20 mouse cellular contexts compared by ENCODE assay signal in the genomic region with DNA sequence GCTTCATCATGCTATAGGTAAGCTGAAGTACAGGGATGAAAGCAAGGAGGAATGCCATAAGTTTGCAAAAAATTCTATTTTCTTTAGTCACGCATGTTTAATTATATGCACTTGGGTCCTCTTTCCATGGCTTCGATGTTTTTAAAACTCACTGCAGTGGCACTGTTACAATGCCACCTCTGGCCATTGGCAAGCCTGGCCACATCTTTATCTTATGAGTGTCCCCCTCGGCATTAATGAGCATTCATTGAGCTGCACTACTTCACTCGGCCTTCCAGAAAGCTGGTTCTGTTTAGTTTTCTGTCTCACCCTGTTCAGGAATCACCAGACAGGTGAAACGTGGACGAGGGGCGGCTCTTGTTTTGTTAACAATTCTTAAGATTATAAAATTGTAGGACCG.
DNase-seq lines count a peak whose midpoint lies in the region; ATAC-seq lines count a peak whose summit lies in the region.
"Had no signal": no experiment of that assay in that cellular context is flagged by ENCODE, and none has a peak within 500 bp of the region (broad histone marks: within the 10 kb centered on the region; RNA-seq: fewer than 3 reads in every experiment).

No protein-coding gene starts in this region.

- H3K4me2 ChIP-seq in hindbrain, embryonic 12.5 days (replicated peaks), result no peak overlapping the region
- no peak overlapping the region for H3K4me2 ChIP-seq in hindbrain, embryonic 13.5 days
- peak overlapping the region; percentile 12; the same call in 1 of the 2 replicates for H3K4me2 ChIP-seq in forebrain, embryonic 13.5 days
- H3K4me2 ChIP-seq: heart, embryonic 11.5 days; intestine, embryonic 15.5 days; lung, embryonic 15.5 days; neural tube, embryonic 12.5 days had no signal

- no peak overlapping the region for H3K4me3 ChIP-seq in hindbrain, embryonic 12.5 days
- H3K4me3 ChIP-seq in hindbrain, embryonic 13.5 days, result no peak overlapping the region
- no peak overlapping the region for H3K4me3 ChIP-seq in forebrain, embryonic 13.5 days
- H3K4me3 ChIP-seq: intestine, embryonic 15.5 days; lung, embryonic 15.5 days; neural tube, embryonic 12.5 days had no signal

- peak; percentile 14 for DNase-seq in embryo, embryonic 11 days
- DNase-seq in embryo, embryonic 10.5 days (ENCODE audit: low spot score), result no peak
- DNase-seq in retina, embryonic 14.5 days (ENCODE audit: low spot score), result peak; percentile 60
- no peak for DNase-seq in gastrocnemius, postnatal 25 days
- DNase-seq: adrenal gland, postnatal 25 days; cerebellum, adult 9-10 months; kidney, postnatal 25 days; lung, postnatal 4 days; right cerebral cortex, adult 18-20 months; right cerebral cortex, postnatal 4 days; thymus, postnatal 14 days had no signal

- WGBS in hindbrain, embryonic 12.5 days, result 44% methylated on average over 8 of the region's 8 CpGs
- WGBS in hindbrain, embryonic 13.5 days, result 33% methylated on average over 8 of the region's 8 CpGs
- WGBS in forebrain, embryonic 13.5 days, result 22% methylated on average over 8 of the region's 8 CpGs

- no peak overlapping the region for H3K9ac ChIP-seq in hindbrain, embryonic 12.5 days
- no peak overlapping the region for H3K9ac ChIP-seq in hindbrain, embryonic 13.5 days
- H3K9ac ChIP-seq in forebrain, embryonic 13.5 days, result no peak overlapping the region
- H3K9ac ChIP-seq: intestine, embryonic 15.5 days; liver, embryonic 14.5 days; lung, embryonic 15.5 days; neural tube, embryonic 12.5 days had no signal

- no peaks in the 10 kb centered on the region for H3K9me3 ChIP-seq in hindbrain, embryonic 12.5 days (replicated peaks)
- H3K9me3 ChIP-seq in hindbrain, embryonic 13.5 days, result no peaks in the 10 kb centered on the region
- H3K9me3 ChIP-seq in forebrain, embryonic 13.5 days (replicated peaks), result no peaks in the 10 kb centered on the region
- H3K9me3 ChIP-seq: intestine, embryonic 15.5 days; lung, embryonic 15.5 days; neural tube, embryonic 12.5 days had no signal

- H3K27me3 ChIP-seq in hindbrain, embryonic 12.5 days, result peaks cover 6% of the 10 kb centered on the region; the same call in 1 of the 2 replicates
- H3K27me3 ChIP-seq in hindbrain, embryonic 13.5 days, result peaks cover 8% of the 10 kb centered on the region
- peaks cover 23% of the 10 kb centered on the region for H3K27me3 ChIP-seq in forebrain, embryonic 13.5 days
- H3K27me3 ChIP-seq: intestine, embryonic 15.5 days; lung, embryonic 15.5 days; neural tube, embryonic 12.5 days had no signal

- no peak for ATAC-seq in hindbrain, embryonic 12.5 days (ENCODE audit: low FRiP score)
- ATAC-seq in hindbrain, embryonic 13.5 days (ENCODE audit: low FRiP score), result no peak
- no peak for ATAC-seq in forebrain, embryonic 13.5 days
- ATAC-seq: CD4-positive, CD25-positive, alpha-beta regulatory T cell, adult 4 months; intestine, embryonic 15.5 days had no signal

- peaks cover 19% of the 10 kb centered on the region for H3K4me1 ChIP-seq in hindbrain, embryonic 12.5 days
- peaks cover 17% of the 10 kb centered on the region; the same call in 1 of the 2 replicates for H3K4me1 ChIP-seq in hindbrain, embryonic 13.5 days (replicated peaks)
- peaks cover 49% of the 10 kb centered on the region for H3K4me1 ChIP-seq in forebrain, embryonic 13.5 days
- H3K4me1 ChIP-seq: intestine, embryonic 15.5 days; lung, embryonic 15.5 days had no signal

- H3K27ac ChIP-seq in hindbrain, embryonic 12.5 days, result peak overlapping the region; percentile 44; the same call in 1 of the 2 replicates
- no peak overlapping the region for H3K27ac ChIP-seq in hindbrain, embryonic 13.5 days
- H3K27ac ChIP-seq in forebrain, embryonic 13.5 days, result 0 out of 2 replicates have a peak overlapping the region, but pooled peaks have one; percentile 7
- H3K27ac ChIP-seq: intestine, embryonic 15.5 days; liver, embryonic 14.5 days; lung, embryonic 15.5 days; neural tube, embryonic 12.5 days had no signal

- H3K36me3 ChIP-seq in hindbrain, embryonic 12.5 days, result no peaks in the 10 kb centered on the region
- H3K36me3 ChIP-seq in hindbrain, embryonic 13.5 days, result no peaks in the 10 kb centered on the region
- no peaks in the 10 kb centered on the region for H3K36me3 ChIP-seq in forebrain, embryonic 13.5 days (ENCODE audit: poor library complexity, severe bottlenecking)
- H3K36me3 ChIP-seq: intestine, embryonic 15.5 days; lung, embryonic 15.5 days; neural tube, embryonic 12.5 days had no signal

Comparison
In these comparisons a context has a peak if more than half of its experiments do, and no peak if none do; other contexts are left out.
1. DNase-seq: peak in embryo, embryonic 11 days (single experiment) and retina, embryonic 14.5 days (single experiment); none in embryo, embryonic 10.5 days (single experiment) and gastrocnemius, postnatal 25 days (single experiment).